Mouse (Mus musculus): ENCODE data around the gene Zfp970.
"Not testable (repeated sequence)": the region's sequence is repeated elsewhere in the genome, so short reads cannot be mapped to it uniquely, and the experiment has no call there.

GRCm38 (mm10) chr2:177468222-177468621 lies 3.7 kb downstream of the Zfp970 start:
- TF ChIP-seq CTCF (IDR thresholded peaks at IDR 0.05; ENCODE audit: control insufficient read depth, insufficient read depth, insufficient replicate concordance, low read depth, low read length); POLR2A (IDR thresholded peaks at IDR 0.05; ENCODE audit: control insufficient read depth, low read depth, low read length): not testable (repeated sequence)

Measured in testis, adult 2 months (tissue).